Mouse (Mus musculus) layer of hippocampus, postnatal 14 days (tissue): Measurements from ENCODE around the gene Tsnaxip1. TPM values are rescaled to one million over a fixed set of nuclear protein-coding genes. Genes with fewer than 3 reads are reported as not detected.

Experiments used
- DNase-seq, 2 experiments: peaks; one replicate each; pipeline ENCODE4 v3.0.0; 2021 to 2022; ENCODE audit warnings: low spot score in 2 of 2, mixed read lengths in 1 of 2
- long read RNA-seq, 2 experiments: library from polyadenylated mRNA; stranded (forward); transcript quantifications; one replicate each; pipeline ENCODE4 v2.0.0; 2021
- total RNA-seq, 2 experiments: library from RNA; stranded (reverse); gene quantifications; 2 replicates each; pipeline ENCODE4 v1.2.3; 2021

Gene Tsnaxip1
- under 1 TPM; 0.24 to 0.85 TPM for total RNA-seq
- long read RNA-seq, experiment 1, result 0 reads
- long read RNA-seq, experiment 2, partial matches to known transcripts, result 0 of 1 reads
- long read RNA-seq, experiment 2, other reads (novel, unspliced or antisense), result 1 of 1 reads

- peak; percentile 96 to 99 for DNase-seq
Measured at GRCm38 (mm10) chr8:105826861-105827848, at the start of gene Tsnaxip1, which contains the start of gene Ranbp10. Tsnaxip1 (plus strand) TSS chr8:105827731. Ranbp10 (minus strand) TSS chr8:105827350.

- no peak for DNase-seq
Measured at GRCm38 (mm10) chr8:105777833-105778232, 49.7 kb upstream of the Tsnaxip1 start.

GRCm38 (mm10) chr8:105780298-105780697 lies 47.2 kb upstream of the Tsnaxip1 start:
- DNase-seq, result no peak

- no peak for DNase-seq
Measured at GRCm38 (mm10) chr8:105788241-105788640, 39.3 kb upstream of the Tsnaxip1 start.

GRCm38 (mm10) chr8:105788927-105789326 lies 38.6 kb upstream of the Tsnaxip1 start:
- DNase-seq, result no peak

GRCm38 (mm10) chr8:105789626-105790025 lies 37.9 kb upstream of the Tsnaxip1 start:
- DNase-seq, result no peak

GRCm38 (mm10) chr8:105793331-105793730 lies 34.2 kb upstream of the Tsnaxip1 start:
- no peak for DNase-seq

- no peak for DNase-seq
Measured at GRCm38 (mm10) chr8:105794009-105794598, 33.4 kb upstream of the Tsnaxip1 start.

GRCm38 (mm10) chr8:105795785-105796184 lies 31.7 kb upstream of the Tsnaxip1 start:
- no peak for DNase-seq

GRCm38 (mm10) chr8:105798408-105798807 lies 29.1 kb upstream of the Tsnaxip1 start:
- no peak for DNase-seq

- DNase-seq, result peak; percentile 33 to 61
Measured at GRCm38 (mm10) chr8:105799091-105799812, 28.3 kb upstream of the Tsnaxip1 start.

- no peak for DNase-seq
Measured at GRCm38 (mm10) chr8:105801153-105801904, 26.2 kb upstream of the Tsnaxip1 start.

GRCm38 (mm10) chr8:105804797-105805196 lies 22.7 kb upstream of the Tsnaxip1 start:
- no peak for DNase-seq

GRCm38 (mm10) chr8:105805346-105805745 lies 22.2 kb upstream of the Tsnaxip1 start:
- no peak for DNase-seq

- no peak for DNase-seq
Measured at GRCm38 (mm10) chr8:105805964-105806363, 21.6 kb upstream of the Tsnaxip1 start.

- no peak for DNase-seq
Measured at GRCm38 (mm10) chr8:105807766-105808165, 19.8 kb upstream of the Tsnaxip1 start.

GRCm38 (mm10) chr8:105808480-105808879 lies 19.1 kb upstream of the Tsnaxip1 start:
- DNase-seq, result no peak

GRCm38 (mm10) chr8:105810245-105810786 lies 17.2 kb upstream of the Tsnaxip1 start:
- no peak for DNase-seq

GRCm38 (mm10) chr8:105811061-105811460 lies 16.5 kb upstream of the Tsnaxip1 start:
- DNase-seq, result no peak

GRCm38 (mm10) chr8:105811543-105811942 lies 16.0 kb upstream of the Tsnaxip1 start:
- DNase-seq, result no peak
